Comparison of ENCODE assay signal across 7 mouse cellular contexts in the genomic region with DNA sequence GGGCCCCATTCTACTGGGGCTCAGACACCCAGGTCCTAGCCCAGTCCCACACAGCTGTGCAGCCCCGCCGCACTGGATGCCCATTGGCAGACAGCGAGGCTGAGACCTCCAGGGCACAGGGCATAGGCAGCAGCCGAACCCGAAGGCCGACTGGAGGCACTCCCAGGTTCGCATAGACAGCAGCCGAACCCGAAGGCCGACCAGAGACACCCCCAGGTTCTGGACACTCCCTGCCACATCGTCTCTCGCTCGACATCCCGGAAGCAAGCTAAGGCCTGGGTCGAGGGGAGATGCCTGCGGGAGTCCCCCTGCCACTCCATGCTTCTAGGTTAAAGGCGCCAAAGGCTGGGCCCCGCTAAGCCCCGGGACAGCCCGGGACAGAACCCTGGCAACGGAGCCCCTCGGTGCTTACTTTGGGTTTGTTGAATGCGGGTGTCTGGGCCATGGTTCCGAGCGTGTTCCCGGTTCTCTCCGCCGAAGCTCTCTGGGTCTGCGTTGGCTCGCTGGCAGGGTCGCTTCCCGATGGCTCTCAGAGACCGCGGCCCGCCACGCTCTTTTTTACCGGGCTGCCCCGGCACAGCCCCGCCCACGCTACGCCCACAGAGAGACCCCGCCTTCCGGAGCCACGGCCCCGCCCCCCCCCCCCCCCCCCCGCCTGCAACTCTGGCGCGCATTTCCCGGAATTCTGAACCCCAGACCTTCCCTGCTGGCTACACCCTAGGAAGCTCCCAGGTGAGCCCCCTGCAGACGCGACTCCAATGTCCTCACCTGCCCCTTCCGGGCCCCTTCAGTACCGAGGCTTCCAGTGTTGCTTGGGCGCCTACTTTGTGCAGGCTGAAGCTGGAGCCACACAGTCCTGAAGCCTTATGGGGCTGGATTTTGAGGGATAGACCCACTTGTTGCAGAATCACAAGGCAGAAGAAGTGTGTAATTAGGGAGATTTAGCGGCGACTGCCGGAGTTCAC. TPM values are rescaled to one million over a fixed set of nuclear protein-coding genes. Genes with fewer than 3 reads are reported as not detected.
A peak's percentile ranks its signal among the peaks of the same experiment; 100 is the strongest.
DNase-seq lines count a peak whose midpoint lies in the region; ATAC-seq lines count a peak whose summit lies in the region.

A gene (minus strand): TSS at position 593 of the 965 bp plus-strand sequence.

- peak; percentile 8 to 39 for DNase-seq in CD8-positive naive resting alpha-beta T cell, adult 2 months (ENCODE audit: low read depth in 2 of 2, low spot score in 2 of 2)
- DNase-seq in R1 (ENCODE audit: low read depth, low spot score): peak; percentile 68
- peak; percentile 76 for DNase-seq in embryonic facial prominence, embryonic 14.5 days (ENCODE audit: low spot score)
- peak; percentile 79 to 86 for DNase-seq in kidney, postnatal 4 days
- DNase-seq in spleen, postnatal 4 days (ENCODE audit: low spot score in 2 of 2): peak; percentile 61 to 83

- peak within 1 kb of the TSS; percentile 98 for H3K4me2 ChIP-seq in embryonic facial prominence, embryonic 14.5 days (ENCODE audit: low read depth, low read length)
- H3K4me2 ChIP-seq in heart, embryonic 15.5 days: peak within 1 kb of the TSS; percentile 97

- H3K4me3 ChIP-seq in embryonic facial prominence, embryonic 14.5 days (ENCODE audit: low read depth, low read length): peak within 1 kb of the TSS; percentile 65
- peak within 1 kb of the TSS; percentile 57 for H3K4me3 ChIP-seq in heart, embryonic 15.5 days

- peaks cover 9% of the 10 kb centered on the region; the same call in 1 of the 2 replicates for H3K27me3 ChIP-seq in embryonic facial prominence, embryonic 14.5 days (replicated peaks; ENCODE audit: control insufficient read depth, insufficient read depth, low read length)
- H3K27me3 ChIP-seq in heart, embryonic 15.5 days: peaks cover 23% of the 10 kb centered on the region

- H3K4me1 ChIP-seq in embryonic facial prominence, embryonic 14.5 days (ENCODE audit: control insufficient read depth, insufficient read depth, low read length): 0 out of 2 replicates have a peak, but pooled peaks cover 8% of the 10 kb centered on the region
- peaks cover 17% of the 10 kb centered on the region for H3K4me1 ChIP-seq in heart, embryonic 15.5 days (replicated peaks)

- peak within 1 kb of the TSS; percentile 70 for H3K9ac ChIP-seq in embryonic facial prominence, embryonic 14.5 days (ENCODE audit: low read depth, low read length)
- peak within 1 kb of the TSS; percentile 58 for H3K9ac ChIP-seq in heart, embryonic 15.5 days

- no peak within 1 kb of the TSS for H3K27ac ChIP-seq in embryonic facial prominence, embryonic 14.5 days (replicated peaks; ENCODE audit: low read depth, low read length)
- H3K27ac ChIP-seq in heart, embryonic 15.5 days: no peak within 1 kb of the TSS

- H3K36me3 ChIP-seq in embryonic facial prominence, embryonic 14.5 days (ENCODE audit: control insufficient read depth, insufficient read depth, low read length): no peaks in the 10 kb centered on the region
- no peaks in the 10 kb centered on the region for H3K36me3 ChIP-seq in heart, embryonic 15.5 days

- H3K9me3 ChIP-seq in embryonic facial prominence, embryonic 14.5 days (ENCODE audit: control insufficient read depth, low read length): no peaks in the 10 kb centered on the region
- H3K9me3 ChIP-seq in heart, embryonic 15.5 days (replicated peaks): no peaks in the 10 kb centered on the region

- ATAC-seq in embryonic facial prominence, embryonic 14.5 days (ENCODE audit: low read depth): peak; percentile 62
- peak; percentile 73 for ATAC-seq in heart, embryonic 15.5 days (replicated peaks; ENCODE audit: insufficient number of reproducible peaks, insufficient read depth, low FRiP score, low read depth)
- ATAC-seq in megakaryocyte progenitor cell, adult 5-6 weeks (replicated peaks; ENCODE audit: poor library complexity): peak; percentile 70

- under 1% methylated on average over 35 of the region's 57 CpGs for WGBS in embryonic facial prominence, embryonic 14.5 days
- WGBS in heart, embryonic 15.5 days: 1% methylated on average over 56 of the region's 57 CpGs

RNA-seq across cellular contexts. Expression of the gene that starts here (rescaled TPM):
- polyA plus RNA-seq in embryonic facial prominence, embryonic 14.5 days (2014; fragmentation: Nextera tagmentation; extraction: Ambion mirVana): 7.2 and 10.4 TPM in 2 replicates
- 3.0 and 8.4 TPM in 2 replicates for polyA plus RNA-seq in heart, embryonic 15.5 days (2015; fragmentation: Nextera tagmentation; extraction: Ambion mirVana)
- total RNA-seq in megakaryocyte progenitor cell, adult 5-6 weeks (2015): 13.4 TPM in 2 replicates
- total RNA-seq in megakaryocyte progenitor cell, adult 5-6 weeks (2017): 17.5 and 20.2 TPM in 2 replicates

Comparison
In these comparisons a context has a peak if more than half of its experiments do, and no peak if none do; other contexts are left out.
1. DNase-seq: peak in every context shown above with its lines; median percentile 82 in kidney, postnatal 4 days; 76 in embryonic facial prominence, embryonic 14.5 days; 72 in spleen, postnatal 4 days; 68 in R1; 24 in CD8-positive naive resting alpha-beta T cell, adult 2 months.